In genomic region chr7:43606896-43607742, GRCm38 (mm10) we compare ENCODE assay signal across 8 mouse cellular contexts. TPM values are rescaled to one million over a fixed set of nuclear protein-coding genes. Genes with fewer than 3 reads are reported as not detected.
DNase-seq lines count a peak whose midpoint lies in the region; ATAC-seq and TF ChIP-seq lines count a peak whose summit lies in the region.

TSS of gene Zfp819 (plus strand) at chr7:43607169.

- TF ChIP-seq CTCF in lung, embryonic 14.5 days (IDR thresholded peaks at IDR 0.05; ENCODE audit: low read depth) = no peak

- DNase-seq in ES-CJ7 (ENCODE audit: low read depth, low spot score) = peak; percentile 93
- DNase-seq in frontal cortex, postnatal 14 days (ENCODE audit: low spot score in 2 of 2) = peak; percentile 53
- DNase-seq in layer of hippocampus, adult 9-11 months = peak; percentile 75
- DNase-seq in lung, embryonic 14.5 days = peak; percentile 86
- DNase-seq in thymus, postnatal 14 days = peak; percentile 45

- H3K4me1 ChIP-seq in brown adipose tissue, adult 24 weeks (ENCODE audit: control insufficient read depth, insufficient read depth, insufficient read length, low read length) = no peaks in the 10 kb centered on the region
- peaks cover 12% of the 10 kb centered on the region for H3K4me1 ChIP-seq in hindbrain, embryonic 13.5 days (replicated peaks)
- H3K4me1 ChIP-seq in lung, embryonic 14.5 days (ENCODE audit: insufficient read depth) = no peaks in the 10 kb centered on the region; the same call in 1 of the 2 replicates

- H3K9ac ChIP-seq in hindbrain, embryonic 13.5 days = peak within 1 kb of the TSS; percentile 62; the same call in 1 of the 2 replicates
- H3K9ac ChIP-seq in lung, embryonic 14.5 days = peak within 1 kb of the TSS; percentile 24; the same call in 1 of the 2 replicates

- no peak within 1 kb of the TSS for H3K27ac ChIP-seq in brown adipose tissue, adult 24 weeks (replicated peaks; ENCODE audit: low read depth, low read length)
- no peak within 1 kb of the TSS for H3K27ac ChIP-seq in hindbrain, embryonic 13.5 days
- no peak within 1 kb of the TSS for H3K27ac ChIP-seq in lung, embryonic 14.5 days (ENCODE audit: low read depth)

- peak within 1 kb of the TSS; percentile 78 for H3K4me2 ChIP-seq in hindbrain, embryonic 13.5 days
- H3K4me2 ChIP-seq in lung, embryonic 14.5 days = peak within 1 kb of the TSS; percentile 67

- H3K9me3 ChIP-seq in hindbrain, embryonic 13.5 days = no peaks in the 10 kb centered on the region
- no peaks in the 10 kb centered on the region for H3K9me3 ChIP-seq in lung, embryonic 14.5 days (ENCODE audit: low read depth, low read length)

- H3K27me3 ChIP-seq in hindbrain, embryonic 13.5 days = peaks cover 9% of the 10 kb centered on the region; the same call in 1 of the 2 replicates
- H3K27me3 ChIP-seq in lung, embryonic 14.5 days (ENCODE audit: insufficient read depth, low read length) = no peaks in the 10 kb centered on the region

- peak; percentile 90 for ATAC-seq in hindbrain, embryonic 13.5 days (ENCODE audit: low FRiP score)
- ATAC-seq in lung, embryonic 14.5 days (ENCODE audit: insufficient read depth) = peak; percentile 93
- ATAC-seq in neutrophil, adult 5-6 weeks (ENCODE audit: extremely low read depth, insufficient number of reproducible peaks, low FRiP score, poor library complexity, severe bottlenecking) = peak; percentile 67; the same call in 1 of the 2 replicates

- no peaks in the 10 kb centered on the region for H3K36me3 ChIP-seq in hindbrain, embryonic 13.5 days
- no peaks in the 10 kb centered on the region for H3K36me3 ChIP-seq in lung, embryonic 14.5 days (ENCODE audit: insufficient read depth)

- H3K4me3 ChIP-seq in brown adipose tissue, adult 24 weeks (ENCODE audit: insufficient read depth, low read depth, low read length) = peak within 1 kb of the TSS; percentile 43
- H3K4me3 ChIP-seq in hindbrain, embryonic 13.5 days = peak within 1 kb of the TSS; percentile 46
- H3K4me3 ChIP-seq in lung, embryonic 14.5 days (ENCODE audit: low read depth, low read length) = peak within 1 kb of the TSS; percentile 31

- WGBS in hindbrain, embryonic 13.5 days = 17% methylated on average over 41 of the region's 41 CpGs
- WGBS in lung, embryonic 14.5 days = 12% methylated on average over 41 of the region's 41 CpGs

RNA-seq across cellular contexts. Expression of gene Zfp819, which starts in this region (rescaled TPM):
- not detected in 2 replicates for polyA plus RNA-seq in brown adipose tissue, adult 24 weeks (2012; ENCODE audit: insufficient read depth, insufficient read length, missing spikeins)
- polyA plus RNA-seq in hindbrain, embryonic 13.5 days (2015; fragmentation: Nextera tagmentation; extraction: Ambion mirVana) = 0.43 and 0.56 TPM in 2 replicates
- 0.23 and 0.33 TPM in 2 replicates for polyA plus RNA-seq in lung, embryonic 14.5 days (2014; fragmentation: Nextera tagmentation; extraction: Ambion mirVana)
- 0.23 and 1.6 TPM in 2 replicates for total RNA-seq in neutrophil, adult 5-6 weeks (2017)

Comparison
In these comparisons a context has a peak if more than half of its experiments do, and no peak if none do; other contexts are left out.
1. Peak in ATAC-seq, H3K4me3 ChIP-seq, H3K9ac ChIP-seq and H3K4me2 ChIP-seq in hindbrain, embryonic 13.5 days; RNA of the gene not detected or under 1 TPM.
2. Peak in DNase-seq, ATAC-seq, H3K4me3 ChIP-seq, H3K9ac ChIP-seq and H3K4me2 ChIP-seq in lung, embryonic 14.5 days; RNA of the gene not detected or under 1 TPM.